Mouse (Mus musculus): ENCODE measurements at regions not wholly inside any gene's neighbourhood (a gene's known extent, or its start where the extent isn't known, plus 50 kb on each side); places are given as distances from the start of the nearest gene placed in this dataset.

GRCm38 (mm10) chr7:121329274-121329673, 62.4 kb upstream of the Hs3st2 start:
- TF ChIP-seq POLR2A (IDR thresholded peaks at IDR 0.05; ENCODE audit: extremely low read depth, insufficient read depth, low read length) (no peak), CTCF (IDR thresholded peaks at IDR 0.05; ENCODE audit: low read depth, low read length) (no peak)

Data from liver, adult 2 months (tissue).